8 mouse cellular contexts compared by ENCODE assay signal in the genomic region with DNA sequence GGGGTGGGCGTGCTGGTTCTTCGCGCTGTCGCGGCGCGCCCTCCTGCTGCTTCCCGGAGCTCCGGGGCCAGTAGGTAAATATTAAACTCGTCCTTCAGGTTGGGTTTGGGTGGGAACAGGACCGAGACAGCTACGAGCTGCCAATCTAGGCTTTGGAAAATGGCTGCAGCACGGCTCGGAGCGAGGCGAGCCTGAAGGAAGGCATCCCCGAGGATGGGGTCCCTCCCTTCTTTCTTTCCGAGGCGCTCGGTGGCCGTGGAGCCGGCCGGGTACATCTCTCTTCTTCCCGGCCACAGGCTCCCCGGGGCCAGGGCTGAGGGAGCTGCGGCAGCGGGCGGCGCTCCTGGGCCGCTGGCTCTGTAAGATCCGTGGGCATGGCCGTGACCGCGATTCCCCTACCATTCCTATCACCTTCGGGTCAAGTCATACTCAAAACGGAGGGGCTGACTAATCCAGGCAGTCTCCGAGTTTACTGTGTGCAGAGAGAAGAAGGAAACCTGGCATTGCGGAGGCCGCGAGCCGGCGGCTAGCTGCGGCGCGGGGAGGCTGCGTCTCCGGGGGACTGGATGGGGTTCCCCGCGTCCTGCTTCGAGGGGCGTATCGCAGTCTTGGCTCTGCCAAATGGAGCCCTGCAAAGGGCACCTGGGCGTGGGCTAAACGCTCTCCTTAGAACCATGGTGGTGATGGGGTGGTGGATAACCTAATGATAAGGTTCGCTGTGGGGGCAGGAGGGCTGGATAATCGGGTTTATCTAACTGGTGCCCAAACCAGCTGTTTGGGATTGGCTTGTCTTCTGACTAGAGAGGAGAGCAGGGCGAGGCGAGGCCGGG. TPM values are rescaled to one million over a fixed set of nuclear protein-coding genes. Genes with fewer than 3 reads are reported as not detected.
DNase-seq lines count a peak whose midpoint lies in the region; ATAC-seq and TF ChIP-seq lines count a peak whose summit lies in the region.

No protein-coding gene starts in this region.

- TF ChIP-seq POLR2A in cerebellum, adult 2 months (IDR thresholded peaks at IDR 0.05; ENCODE audit: borderline replicate concordance, insufficient read depth, low read length), result no peak

- ATAC-seq in intestine, embryonic 14.5 days (replicated peaks; ENCODE audit: low FRiP score, low TSS enrichment, low read depth), result peak; percentile 73
- ATAC-seq in lung, postnatal 0 days, result peak; percentile 23

- peak overlapping the region; percentile 91 for H3K9ac ChIP-seq in ES-E14 (ENCODE audit: insufficient read depth, low read depth, low read length, poor library complexity, severe bottlenecking)
- H3K9ac ChIP-seq in intestine, embryonic 14.5 days (ENCODE audit: low read length), result peak overlapping the region; percentile 86
- peak overlapping the region; percentile 87 for H3K9ac ChIP-seq in lung, postnatal 0 days (replicated peaks; ENCODE audit: low read depth)

- in situ Hi-C loops in ES-E14 (cut with MboI; ENCODE audit: low sequenced_read_pairs in 2 of 2, unreplicated experiment in 2 of 2), result no loop called here

- H3K4me2 ChIP-seq in intestine, embryonic 14.5 days (ENCODE audit: low read length), result peak overlapping the region; percentile 68
- H3K4me2 ChIP-seq in lung, postnatal 0 days (replicated peaks; ENCODE audit: low read depth, low read length), result peak overlapping the region; percentile 91

- WGBS in cerebellum, adult 2 months, result under 1% methylated on average over 59 of the region's 59 CpGs
- under 1% methylated on average over 59 of the region's 59 CpGs for WGBS in intestine, embryonic 14.5 days
- under 1% methylated on average over 48 of the region's 59 CpGs for WGBS in lung, postnatal 0 days

- DNase-seq in 3T3-L1 (ENCODE audit: low read depth, low spot score) (peak; percentile 48), ES-E14 (ENCODE audit: low read depth, low spot score) (no peak)
- DNase-seq in cerebellum, adult 2 months, result no peak
- peak; percentile 28 to 51 for DNase-seq in gastrocnemius, postnatal 4 days (ENCODE audit: low spot score in 2 of 2)
- peak; percentile 90 for DNase-seq in intestine, embryonic 14.5 days (ENCODE audit: low spot score)
- peak; percentile 51 for DNase-seq in lung, postnatal 0 days (ENCODE audit: low spot score)
- DNase-seq in right cerebral cortex, adult 2 months (ENCODE audit: low spot score in 2 of 2), result peak; percentile 37 to 58
- peak; percentile 43 for DNase-seq in urinary bladder, postnatal 25 days (ENCODE audit: low spot score)

- H3K9me3 ChIP-seq in ES-E14 (ENCODE audit: control insufficient read depth, insufficient read depth, low read depth, low read length), result no peaks in the 10 kb centered on the region
- no peaks in the 10 kb centered on the region for H3K9me3 ChIP-seq in intestine, embryonic 14.5 days (ENCODE audit: control insufficient read depth, low read length)
- no peaks in the 10 kb centered on the region for H3K9me3 ChIP-seq in lung, postnatal 0 days (ENCODE audit: low read length)

- peak overlapping the region; percentile 81 to 85 for H3K4me3 ChIP-seq in ES-E14 (ENCODE audit: insufficient read depth in 1 of 2, low read depth in 1 of 2, low read length in 2 of 2, poor library complexity in 1 of 2, severe bottlenecking in 1 of 2)
- H3K4me3 ChIP-seq in cerebellum, adult 2 months (replicated peaks; ENCODE audit: insufficient read depth, low read depth, low read length), result peak overlapping the region; percentile 75
- peak overlapping the region; percentile 94 for H3K4me3 ChIP-seq in intestine, embryonic 14.5 days (ENCODE audit: low read depth, low read length)
- H3K4me3 ChIP-seq in lung, postnatal 0 days (ENCODE audit: low read depth, low read length), result peak overlapping the region; percentile 73

- no peak for TF ChIP-seq EP300 in lung, postnatal 0 days (IDR thresholded peaks at IDR 0.05)

- H3K27ac ChIP-seq in ES-E14 (ENCODE audit: insufficient read depth, low read depth, low read length, poor library complexity, severe bottlenecking), result no peak overlapping the region
- peak overlapping the region; percentile 39 for H3K27ac ChIP-seq in cerebellum, adult 2 months (ENCODE audit: insufficient read depth, low read length)
- H3K27ac ChIP-seq in intestine, embryonic 14.5 days (ENCODE audit: low read depth), result peak overlapping the region; percentile 92
- H3K27ac ChIP-seq in lung, postnatal 0 days (ENCODE audit: low read length), result peak overlapping the region; percentile 89

- H3K27me3 ChIP-seq in cerebellum, adult 2 months (ENCODE audit: control insufficient read depth, insufficient read depth, low read length), result no peaks in the 10 kb centered on the region
- H3K27me3 ChIP-seq in intestine, embryonic 14.5 days (replicated peaks; ENCODE audit: control insufficient read depth, insufficient read depth, low read length), result no peaks in the 10 kb centered on the region
- H3K27me3 ChIP-seq in lung, postnatal 0 days (replicated peaks; ENCODE audit: insufficient read depth, low read length), result no peaks in the 10 kb centered on the region

- no peak for TF ChIP-seq CTCF in cerebellum, adult 2 months (IDR thresholded peaks at IDR 0.05; ENCODE audit: borderline replicate concordance, insufficient read depth, low read depth, low read length)
- peak; percentile 28; the same call in 1 of the 2 replicates for TF ChIP-seq CTCF in lung, postnatal 0 days (IDR thresholded peaks at IDR 0.05)

- peaks cover 4 to 5% of the 10 kb centered on the region in 2 experiments; a peak in 2 of 4 replicates for H3K4me1 ChIP-seq in ES-E14 (ENCODE audit: control insufficient read depth in 2 of 2, insufficient read depth in 2 of 2, low read length in 2 of 2, poor library complexity in 1 of 2)
- peaks cover 3% of the 10 kb centered on the region; the same call in 1 of the 2 replicates for H3K4me1 ChIP-seq in cerebellum, adult 2 months (ENCODE audit: control insufficient read depth, insufficient read depth, low read length)
- H3K4me1 ChIP-seq in intestine, embryonic 14.5 days (replicated peaks; ENCODE audit: control insufficient read depth, insufficient read depth, low read length), result peaks cover 28% of the 10 kb centered on the region
- H3K4me1 ChIP-seq in lung, postnatal 0 days (ENCODE audit: insufficient read depth, low read depth, low read length), result peaks cover 28% of the 10 kb centered on the region

- no peaks in the 10 kb centered on the region for H3K36me3 ChIP-seq in ES-E14 (ENCODE audit: control insufficient read depth, insufficient read depth, low read length, poor library complexity, severe bottlenecking)
- no peaks in the 10 kb centered on the region for H3K36me3 ChIP-seq in intestine, embryonic 14.5 days (ENCODE audit: control insufficient read depth, insufficient read depth, low read length)
- no peaks in the 10 kb centered on the region for H3K36me3 ChIP-seq in lung, postnatal 0 days (ENCODE audit: insufficient read depth, low read length)

TF ChIP-seq in ES-E14, 5 proteins besides CTCF, POLR2A, EP300 and RAD21:
- TF ChIP-seq CHD2 (IDR thresholded peaks at IDR 0.05; ENCODE audit: low read depth, low read length) (no peak), ZNF384 (IDR thresholded peaks at IDR 0.05; ENCODE audit: low read depth, low read length) (no peak), HCFC1 (IDR thresholded peaks at IDR 0.05; ENCODE audit: borderline replicate concordance, insufficient read depth, low read length) (no peak), MAFK (IDR thresholded peaks at IDR 0.05; ENCODE audit: insufficient read depth, low read depth, low read length) (no peak), ZC3H11A (IDR thresholded peaks at IDR 0.05; ENCODE audit: borderline replicate concordance, low read depth, low read length) (no peak)

RNA-seq across cellular contexts. Expression of gene Daam1, which starts 0.6 kb away (rescaled TPM):
- total RNA-seq in ES-E14 (2012; rRNA removed), result 15.8 and 16.7 TPM in 2 replicates
- polyA plus RNA-seq in cerebellum, adult 2 months (2012; rRNA removed), result 30.1 and 31.2 TPM in 2 replicates
- total RNA-seq in gastrocnemius, postnatal 4 days (2021), result 10 to 100 TPM; 28.8 to 34.6 TPM
- 15.6 and 16.1 TPM in 2 replicates for polyA plus RNA-seq in intestine, embryonic 14.5 days (2014; fragmentation: Nextera tagmentation; extraction: Ambion mirVana)
- 11.0 and 12.1 TPM in 2 replicates for polyA plus RNA-seq in lung, postnatal 0 days (2015; fragmentation: Nextera tagmentation; extraction: Ambion mirVana)

Comparison
In these comparisons a context has a peak if more than half of its experiments do, and no peak if none do; other contexts are left out.
1. DNase-seq: peak in 3T3-L1 (single experiment), gastrocnemius, postnatal 4 days (2 of 2), intestine, embryonic 14.5 days (single experiment), lung, postnatal 0 days (single experiment), right cerebral cortex, adult 2 months (2 of 2) and urinary bladder, postnatal 25 days (single experiment); none in ES-E14 (single experiment) and cerebellum, adult 2 months (0 of 2).
2. Peak in every context shown above with its lines, with median percentiles within 50 percentile points of each other: H3K4me3 ChIP-seq and H3K9ac ChIP-seq.